Mouse (Mus musculus): ENCODE measurements around the gene Stag1. TPM values are rescaled to one million over a fixed set of nuclear protein-coding genes. Genes with fewer than 3 reads are reported as not detected.

Stag1 gene
- polyA plus RNA-seq, 1 experiment from 2014 or later, result 40.9 TPM

GRCm38 (mm10) chr9:100993937-100994336 is 396.3 kb downstream of the Stag1 start:
- DNase-seq (ENCODE audit: low spot score), result no peak
- no peak for ATAC-seq (replicated peaks; ENCODE audit: low FRiP score, low read depth)
- no peak overlapping the region for H3K27ac ChIP-seq
- TF ChIP-seq CTCF (IDR thresholded peaks at IDR 0.05; ENCODE audit: low read depth), result no peak
- no peaks in the 10 kb centered on the region for H3K9me3 ChIP-seq (replicated peaks; ENCODE audit: low read length)
- no peak overlapping the region for H3K9ac ChIP-seq (ENCODE audit: low read depth, low read length)
- no peak overlapping the region for H3K4me3 ChIP-seq (replicated peaks; ENCODE audit: low read depth, low read length)
- H3K36me3 ChIP-seq (ENCODE audit: insufficient read depth, low read length), result peaks cover 24% of the 10 kb centered on the region; the same call in 1 of the 2 replicates
- no peaks in the 10 kb centered on the region for H3K27me3 ChIP-seq (ENCODE audit: insufficient read depth, low read length)
- 93% methylated on average over 4 of the region's 4 CpGs for WGBS
- H3K4me2 ChIP-seq (ENCODE audit: low read length), result no peak overlapping the region
- H3K4me1 ChIP-seq (replicated peaks; ENCODE audit: insufficient read depth, low read length), result no peaks in the 10 kb centered on the region

- Histone ChIP-seq H3K27ac (no peak overlapping the region), H3K9me3 (replicated peaks; ENCODE audit: low read length) (no peaks in the 10 kb centered on the region), H3K4me1 (replicated peaks; ENCODE audit: insufficient read depth, low read length) (no peaks in the 10 kb centered on the region), H3K4me3 (replicated peaks; ENCODE audit: low read depth, low read length) (no peak overlapping the region), H3K27me3 (ENCODE audit: insufficient read depth, low read length) (no peaks in the 10 kb centered on the region), H3K36me3 (ENCODE audit: insufficient read depth, low read length) (peaks cover 26% of the 10 kb centered on the region), H3K4me2 (ENCODE audit: low read length) (no peak overlapping the region), H3K9ac (ENCODE audit: low read depth, low read length) (no peak overlapping the region)
- WGBS, result 97% methylated on average over 2 of the region's 2 CpGs
- ATAC-seq (replicated peaks; ENCODE audit: low FRiP score, low read depth) (no peak), DNase-seq (ENCODE audit: low spot score) (no peak)
- no peak for TF ChIP-seq CTCF (IDR thresholded peaks at IDR 0.05; ENCODE audit: low read depth)
Observed at GRCm38 (mm10) chr9:100997138-100997537, 399.5 kb downstream of the Stag1 start.

- Histone ChIP-seq H3K4me1 (replicated peaks; ENCODE audit: insufficient read depth, low read length) (no peaks in the 10 kb centered on the region), H3K4me3 (replicated peaks; ENCODE audit: low read depth, low read length) (no peak overlapping the region), H3K27me3 (ENCODE audit: insufficient read depth, low read length) (no peaks in the 10 kb centered on the region), H3K36me3 (ENCODE audit: insufficient read depth, low read length) (peaks cover 10% of the 10 kb centered on the region; the same call in 1 of the 2 replicates), H3K4me2 (ENCODE audit: low read length) (no peak overlapping the region), H3K27ac (no peak overlapping the region), H3K9ac (ENCODE audit: low read depth, low read length) (no peak overlapping the region), H3K9me3 (replicated peaks; ENCODE audit: low read length) (no peaks in the 10 kb centered on the region)
- DNase-seq (ENCODE audit: low spot score) (no peak), ATAC-seq (replicated peaks; ENCODE audit: low FRiP score, low read depth) (no peak)
- peak; percentile 50 for TF ChIP-seq CTCF (IDR thresholded peaks at IDR 0.05; ENCODE audit: low read depth)
- WGBS, result 94% methylated on average over 4 of the region's 4 CpGs
Observed at GRCm38 (mm10) chr9:101002053-101002452, 404.5 kb downstream of the Stag1 start.

GRCm38 (mm10) chr9:101002841-101003240 is 405.2 kb downstream of the Stag1 start:
- no peak for ATAC-seq (replicated peaks; ENCODE audit: low FRiP score, low read depth)
- Histone ChIP-seq H3K9ac (ENCODE audit: low read depth, low read length) (no peak overlapping the region), H3K27me3 (ENCODE audit: insufficient read depth, low read length) (no peaks in the 10 kb centered on the region), H3K4me3 (replicated peaks; ENCODE audit: low read depth, low read length) (no peak overlapping the region), H3K36me3 (ENCODE audit: insufficient read depth, low read length) (peaks cover 10% of the 10 kb centered on the region; the same call in 1 of the 2 replicates), H3K4me2 (ENCODE audit: low read length) (no peak overlapping the region), H3K27ac (no peak overlapping the region), H3K9me3 (replicated peaks; ENCODE audit: low read length) (no peaks in the 10 kb centered on the region), H3K4me1 (replicated peaks; ENCODE audit: insufficient read depth, low read length) (no peaks in the 10 kb centered on the region)
- TF ChIP-seq CTCF (IDR thresholded peaks at IDR 0.05; ENCODE audit: low read depth), result no peak
- no peak for DNase-seq (ENCODE audit: low spot score)
- 96% methylated on average over 8 of the region's 8 CpGs for WGBS

- H3K9me3 ChIP-seq (replicated peaks; ENCODE audit: low read length), result no peaks in the 10 kb centered on the region
- H3K4me1 ChIP-seq (replicated peaks; ENCODE audit: insufficient read depth, low read length), result no peaks in the 10 kb centered on the region
- H3K36me3 ChIP-seq (ENCODE audit: insufficient read depth, low read length), result peaks cover 7% of the 10 kb centered on the region; the same call in 1 of the 2 replicates
- no peak overlapping the region for H3K27ac ChIP-seq
- 96% methylated on average over 5 of the region's 5 CpGs for WGBS
- no peak overlapping the region for H3K4me2 ChIP-seq (ENCODE audit: low read length)
- no peaks in the 10 kb centered on the region for H3K27me3 ChIP-seq (ENCODE audit: insufficient read depth, low read length)
- H3K9ac ChIP-seq (ENCODE audit: low read depth, low read length), result no peak overlapping the region
- H3K4me3 ChIP-seq (replicated peaks; ENCODE audit: low read depth, low read length), result no peak overlapping the region
- no peak for DNase-seq (ENCODE audit: low spot score)
- TF ChIP-seq CTCF (IDR thresholded peaks at IDR 0.05; ENCODE audit: low read depth), result no peak
- ATAC-seq (replicated peaks; ENCODE audit: low FRiP score, low read depth), result no peak
Observed at GRCm38 (mm10) chr9:101003302-101003701, 405.7 kb downstream of the Stag1 start.

GRCm38 (mm10) chr9:101005866-101006265 is 408.3 kb downstream of the Stag1 start:
- Histone ChIP-seq H3K4me1 (replicated peaks; ENCODE audit: insufficient read depth, low read length) (no peaks in the 10 kb centered on the region), H3K4me3 (replicated peaks; ENCODE audit: low read depth, low read length) (no peak overlapping the region), H3K36me3 (ENCODE audit: insufficient read depth, low read length) (peaks cover 4% of the 10 kb centered on the region; the same call in 1 of the 2 replicates), H3K27ac (no peak overlapping the region), H3K9me3 (replicated peaks; ENCODE audit: low read length) (no peaks in the 10 kb centered on the region), H3K4me2 (ENCODE audit: low read length) (no peak overlapping the region), H3K9ac (ENCODE audit: low read depth, low read length) (no peak overlapping the region), H3K27me3 (ENCODE audit: insufficient read depth, low read length) (no peaks in the 10 kb centered on the region)
- 51% methylated on average over 4 of the region's 4 CpGs for WGBS
- DNase-seq (ENCODE audit: low spot score) (no peak), ATAC-seq (replicated peaks; ENCODE audit: low FRiP score, low read depth) (no peak)
- no peak for TF ChIP-seq CTCF (IDR thresholded peaks at IDR 0.05; ENCODE audit: low read depth)

Other genes with a start within 250 kb of the Stag1 start
- 1.4 and 1.7 TPM in 2 replicates for gene Il20rb, start 111.0 kb upstream of the Stag1 start, polyA plus RNA-seq (2015; fragmentation: Nextera tagmentation; extraction: Ambion mirVana)
- 70.3 and 75.8 TPM in 2 replicates for gene Nck1, start 51.7 kb upstream of the Stag1 start, polyA plus RNA-seq (2015; fragmentation: Nextera tagmentation; extraction: Ambion mirVana)
- 5.9 and 6.9 TPM in 2 replicates for gene Slc35g2, start 26.7 kb upstream of the Stag1 start, polyA plus RNA-seq (2015; fragmentation: Nextera tagmentation; extraction: Ambion mirVana)

Data from kidney, postnatal 0 days (tissue).